Mouse (Mus musculus) lung, embryonic 15.5 days (tissue): Measurements from ENCODE around the gene Apol7a. TPM values are rescaled to one million over a fixed set of nuclear protein-coding genes. Genes with fewer than 3 reads are reported as not detected.

Experiments
- ATAC-seq: fragments of 200-750 bp; cut with Nextera tagmentation; 2 replicates; pipeline ENCODE4 v1.8.0; 2017; ENCODE audit warnings: moderate number of reproducible peaks, borderline replicate concordance; ENCODE audit not compliant: low FRiP score, low TSS enrichment; ENCODE audit errors: extremely low read depth
- H3K27ac ChIP-seq: fragments of 300-500 bp; sonication (generic); 2 replicates; pipeline ENCODE4 v1.5.1; 2015; ENCODE audit warnings: moderate library complexity, mild to moderate bottlenecking, inconsistent platforms
- H3K27me3 ChIP-seq: fragments of 300-500 bp; sonication (generic); 2 replicates; pipeline ENCODE4 v1.6.1; 2015; ENCODE audit warnings: inconsistent platforms
- H3K36me3 ChIP-seq: fragments of 300-500 bp; sonication (generic); 2 replicates; pipeline ENCODE4 v1.6.1; 2015; ENCODE audit warnings: inconsistent platforms
- H3K4me1 ChIP-seq: fragments of 300-500 bp; sonication (generic); 2 replicates; pipeline ENCODE4 v1.6.1; 2015; ENCODE audit warnings: inconsistent platforms
- H3K4me2 ChIP-seq: fragments of 300-500 bp; sonication (generic); 2 replicates; pipeline ENCODE4 v1.6.1; 2015; ENCODE audit warnings: inconsistent platforms, mild to moderate bottlenecking, moderate library complexity
- H3K4me3 ChIP-seq: fragments of 300-500 bp; sonication (generic); 2 replicates; pipeline ENCODE4 v1.5.1; 2015; ENCODE audit warnings: mild to moderate bottlenecking, inconsistent platforms
- H3K9ac ChIP-seq: fragments of 300-500 bp; sonication (generic); 2 replicates; pipeline ENCODE4 v1.6.1; 2015; ENCODE audit warnings: inconsistent platforms
- H3K9me3 ChIP-seq: fragments of 300-500 bp; sonication (generic); 2 replicates; pipeline ENCODE4 v1.6.1; 2016; ENCODE audit warnings: inconsistent platforms
- WGBS: fragments of 180-500 bp; shearing (Covaris S2); methylation state at CpG from one replicate; pipeline ENCODE4 v1.1.7; 2015; 5-methylcytosine and 5-hydroxymethylcytosine counted together
- polyA plus RNA-seq: library from polyadenylated mRNA; unstranded; fragments of >200 nt; fragmentation: Nextera tagmentation; extraction: Ambion mirVana; gene quantifications from 2 replicates; pipeline ENCODE4 v1.2.1, GENCODE M21; 2015

Apol7a gene
- polyA plus RNA-seq, 1 experiment from 2014 or later, result 0.09 TPM

- peaks cover 26% of the 10 kb centered on the region for H3K4me1 ChIP-seq
- ATAC-seq, result peak; percentile 21; the same call in 1 of the 2 replicates
- peak overlapping the region; percentile 63 for H3K4me2 ChIP-seq
- no peaks in the 10 kb centered on the region for H3K27me3 ChIP-seq
- peak overlapping the region; percentile 86 for H3K27ac ChIP-seq
- no peaks in the 10 kb centered on the region for H3K36me3 ChIP-seq
- WGBS, result 18% methylated on average over 18 of the region's 18 CpGs
- H3K9ac ChIP-seq, result peak overlapping the region; percentile 35
- peak overlapping the region; percentile 25 for H3K4me3 ChIP-seq
- no peaks in the 10 kb centered on the region for H3K9me3 ChIP-seq
These were observed 55.9 kb downstream of the Apol7a start for GRCm38 (mm10) chr15:77342962-77343526.

DNA sequence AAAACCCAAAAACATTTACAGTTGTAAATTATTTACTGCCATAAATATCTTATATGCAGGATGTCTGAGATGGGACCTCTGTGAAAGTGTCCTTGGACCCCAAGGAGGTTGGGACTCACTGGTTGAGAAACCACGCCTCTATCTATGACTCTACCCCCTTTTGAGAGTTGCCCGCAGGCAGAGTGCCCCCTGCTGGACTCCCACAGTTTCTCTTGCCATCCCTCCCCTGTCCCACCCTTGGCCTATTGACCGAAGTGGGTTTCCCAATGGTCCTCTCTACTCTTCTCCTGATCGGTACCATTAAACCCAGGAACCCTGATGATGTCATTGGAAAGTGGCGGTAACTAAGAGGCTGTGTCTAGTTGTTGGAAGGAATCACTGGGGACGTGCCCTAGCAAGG lies 56.9 kb downstream of the Apol7a start:
- 88% methylated on average over 6 of the region's 6 CpGs for WGBS
- H3K27ac ChIP-seq, result peak overlapping the region; percentile 27; the same call in 1 of the 2 replicates
- H3K9me3 ChIP-seq, result no peaks in the 10 kb centered on the region
- no peak overlapping the region for H3K4me3 ChIP-seq
- H3K4me1 ChIP-seq, result peaks cover 27% of the 10 kb centered on the region
- no peak overlapping the region for H3K4me2 ChIP-seq
- H3K9ac ChIP-seq, result no peak overlapping the region
- no peaks in the 10 kb centered on the region for H3K36me3 ChIP-seq
- ATAC-seq, result no peak
- no peaks in the 10 kb centered on the region for H3K27me3 ChIP-seq

GRCm38 (mm10) chr15:77340581-77340980 lies 58.3 kb downstream of the Apol7a start:
- Histone ChIP-seq H3K4me2 (no peak overlapping the region), H3K4me1 (peaks cover 39% of the 10 kb centered on the region), H3K27me3 (no peaks in the 10 kb centered on the region), H3K36me3 (no peaks in the 10 kb centered on the region), H3K9ac (no peak overlapping the region), H3K4me3 (no peak overlapping the region), H3K27ac (no peak overlapping the region), H3K9me3 (no peaks in the 10 kb centered on the region)
- no peak for ATAC-seq

DNA sequence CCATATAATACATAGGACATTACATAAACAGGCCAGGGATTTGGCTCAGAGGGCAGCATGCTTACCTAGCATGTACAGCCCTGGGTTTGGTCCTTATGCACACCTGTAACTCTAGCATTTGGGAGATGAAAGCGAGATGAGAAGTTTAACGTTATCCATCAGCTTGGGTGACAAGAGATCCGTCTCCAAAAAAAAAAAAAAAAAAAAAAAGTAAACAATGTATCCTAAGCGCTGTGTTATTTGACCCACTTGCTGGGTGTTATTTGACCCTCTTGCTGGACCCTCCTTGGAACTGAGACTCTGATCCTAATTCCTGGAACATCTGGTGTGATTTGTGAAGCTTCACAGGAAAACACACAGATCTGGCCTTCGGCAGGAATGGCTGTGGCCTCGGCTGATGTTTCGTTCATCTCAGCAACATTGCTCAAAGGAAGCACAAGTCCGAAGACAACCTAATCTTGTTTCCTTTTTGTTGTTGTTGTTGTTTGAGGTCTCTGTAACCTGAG lies 59.9 kb downstream of the Apol7a start:
- Histone ChIP-seq H3K9ac (no peak overlapping the region), H3K9me3 (no peaks in the 10 kb centered on the region), H3K27me3 (no peaks in the 10 kb centered on the region), H3K4me2 (no peak overlapping the region), H3K4me1 (peaks cover 30% of the 10 kb centered on the region), H3K27ac (no peak overlapping the region), H3K36me3 (no peaks in the 10 kb centered on the region), H3K4me3 (no peak overlapping the region)
- no peak for ATAC-seq
- 30% methylated on average over 8 of the region's 8 CpGs for WGBS

DNA sequence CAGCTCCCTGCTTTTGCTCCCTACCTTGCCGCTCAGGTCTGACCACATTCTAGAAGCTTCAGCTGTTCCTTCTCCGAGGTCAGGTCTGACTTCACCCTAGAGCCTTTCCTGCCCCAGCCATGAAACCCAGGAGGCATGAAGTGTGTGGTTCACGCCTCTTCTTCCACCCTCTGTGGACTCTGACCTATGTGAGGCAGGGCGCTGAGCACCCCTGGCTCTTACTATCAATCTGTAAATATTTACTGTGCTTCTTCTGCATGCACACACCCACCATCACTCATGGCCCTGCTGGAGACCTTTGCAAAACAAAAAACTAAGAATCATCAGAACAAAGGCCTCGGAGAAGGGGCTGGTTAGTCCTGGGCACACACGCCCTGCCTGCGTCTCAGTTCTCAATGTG lies 60.5 kb downstream of the Apol7a start:
- no peaks in the 10 kb centered on the region for H3K36me3 ChIP-seq
- H3K4me2 ChIP-seq, result no peak overlapping the region
- 48% methylated on average over 7 of the region's 7 CpGs for WGBS
- no peaks in the 10 kb centered on the region for H3K27me3 ChIP-seq
- H3K4me3 ChIP-seq, result no peak overlapping the region
- no peak for ATAC-seq
- H3K4me1 ChIP-seq, result peaks cover 25% of the 10 kb centered on the region
- H3K9ac ChIP-seq, result no peak overlapping the region
- H3K9me3 ChIP-seq, result no peaks in the 10 kb centered on the region
- no peak overlapping the region for H3K27ac ChIP-seq

Other genes with a start within 250 kb of the Apol7a start
- gene Rbfox2, start 92.1 kb downstream of the Apol7a start, polyA plus RNA-seq, result 41.8 and 43.3 TPM in 2 replicates
- 0.30 TPM in 1 of 2 replicates, not detected in the other for gene Apol9a, start 12.0 kb upstream of the Apol7a start, polyA plus RNA-seq
- not detected in 2 replicates for gene Apol7b, start 48.4 kb upstream of the Apol7a start, polyA plus RNA-seq
- not detected in 2 replicates for gene Apol10a, start 77.9 kb upstream of the Apol7a start, polyA plus RNA-seq
- gene Apol11a, start 109.2 kb upstream of the Apol7a start, polyA plus RNA-seq, result not detected in 2 replicates
- gene Apol7c, start 134.2 kb upstream of the Apol7a start, polyA plus RNA-seq, result 0.16 TPM in 1 of 2 replicates, not detected in the other
- gene 1700025B11Rik, start 162.8 kb upstream of the Apol7a start, polyA plus RNA-seq, result not detected in 2 replicates
- gene Apol10b, start 197.0 kb upstream of the Apol7a start, polyA plus RNA-seq, result 0.06 and 0.11 TPM in 2 replicates
- not detected in 2 replicates for gene Gm36245, start 200.1 kb upstream of the Apol7a start, polyA plus RNA-seq
- gene Apol11b, start 244.2 kb upstream of the Apol7a start, polyA plus RNA-seq, result 0.19 and 0.25 TPM in 2 replicates